Mouse (Mus musculus) right cerebral cortex, adult 2 months (tissue): ENCODE measurements around the gene Zfp148.
"Not testable (repeated sequence)": the region's sequence is repeated elsewhere in the genome, so short reads cannot be mapped to it uniquely, and the experiment has no call there.

Experiments used
- DNase-seq, 2 experiments: peaks; one replicate each; pipeline ENCODE4 v3.0.0; 2021 to 2022; ENCODE audit warnings: low spot score in 2 of 2

Zfp148 gene

GRCm38 (mm10) chr16:33381614-33382245 is 1.1 kb downstream of the Zfp148 start:
- peak in 1 of 2 experiments; percentile 30 for DNase-seq

DNA sequence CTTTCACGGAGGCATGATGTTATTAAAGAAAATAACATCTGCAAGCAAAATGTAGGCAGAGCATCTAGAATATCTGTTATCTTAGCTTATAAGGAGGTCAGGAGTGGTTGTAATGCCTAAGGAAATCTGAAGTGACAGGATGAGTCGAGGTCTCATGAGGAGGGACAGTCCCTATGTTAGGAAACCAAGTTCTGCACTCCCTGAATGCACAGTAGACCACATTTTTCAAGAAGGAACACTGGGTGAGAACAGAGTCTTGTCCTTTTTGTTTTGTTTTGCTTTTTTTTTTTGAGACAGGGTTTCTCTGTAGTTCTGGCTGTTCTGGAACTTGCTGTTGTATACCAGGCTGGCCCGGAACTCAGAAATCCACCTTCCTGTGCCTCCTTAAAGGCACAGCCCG is 1.7 kb downstream of the Zfp148 start:
- DNase-seq: no peak

- no peak for DNase-seq
Measured at GRCm38 (mm10) chr16:33383584-33383983, 2.9 kb downstream of the Zfp148 start.

DNA sequence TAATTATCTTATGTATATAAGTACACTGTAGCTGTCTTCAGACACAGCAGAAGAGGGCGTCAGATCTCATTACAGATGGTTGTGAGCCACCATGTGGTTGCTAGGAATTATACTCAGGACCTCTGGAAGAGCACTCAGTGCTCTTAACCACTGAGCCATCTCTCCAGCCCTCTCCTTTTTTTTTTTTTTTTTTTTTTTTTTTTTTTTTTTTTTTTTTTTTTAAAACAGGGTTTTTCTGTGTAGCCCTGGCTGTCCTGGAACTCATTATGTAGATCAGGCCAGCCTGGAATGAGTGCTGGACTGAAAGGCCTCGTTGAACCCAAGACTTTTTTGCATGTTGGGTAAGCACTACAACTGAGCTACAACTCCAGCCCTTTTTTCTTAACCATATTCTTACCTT is 3.4 kb downstream of the Zfp148 start:
- DNase-seq: not testable (repeated sequence)

DNA sequence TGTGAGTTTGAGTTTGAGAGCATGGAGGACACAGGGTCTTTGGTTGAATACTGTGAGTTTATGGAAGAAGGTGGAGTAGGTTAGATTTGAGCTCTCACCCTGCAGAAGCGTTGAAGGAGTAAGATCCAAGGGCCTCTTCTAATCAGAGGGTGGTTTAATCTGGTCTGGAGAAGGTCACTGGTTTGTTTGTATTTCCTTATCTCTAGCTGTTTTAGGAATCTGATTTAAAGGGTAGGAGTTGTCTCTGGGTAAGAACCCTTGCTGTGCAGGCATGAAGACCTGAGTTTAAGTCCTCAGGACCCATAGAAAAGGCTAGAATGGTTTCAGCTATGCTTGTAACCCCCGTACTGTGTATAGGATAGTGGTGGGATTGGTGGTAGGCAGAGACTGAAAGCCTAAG is 6.4 kb downstream of the Zfp148 start:
- DNase-seq: no peak

- DNase-seq: no peak
Measured at GRCm38 (mm10) chr16:33387420-33387819, 6.8 kb downstream of the Zfp148 start.

- DNase-seq: peak; percentile 31 to 43
Measured at GRCm38 (mm10) chr16:33399913-33400782, 19.5 kb downstream of the Zfp148 start.

- DNase-seq: no peak
Measured at GRCm38 (mm10) chr16:33400943-33401342, 20.3 kb downstream of the Zfp148 start.

GRCm38 (mm10) chr16:33403258-33403657 is 22.6 kb downstream of the Zfp148 start:
- no peak for DNase-seq

DNA sequence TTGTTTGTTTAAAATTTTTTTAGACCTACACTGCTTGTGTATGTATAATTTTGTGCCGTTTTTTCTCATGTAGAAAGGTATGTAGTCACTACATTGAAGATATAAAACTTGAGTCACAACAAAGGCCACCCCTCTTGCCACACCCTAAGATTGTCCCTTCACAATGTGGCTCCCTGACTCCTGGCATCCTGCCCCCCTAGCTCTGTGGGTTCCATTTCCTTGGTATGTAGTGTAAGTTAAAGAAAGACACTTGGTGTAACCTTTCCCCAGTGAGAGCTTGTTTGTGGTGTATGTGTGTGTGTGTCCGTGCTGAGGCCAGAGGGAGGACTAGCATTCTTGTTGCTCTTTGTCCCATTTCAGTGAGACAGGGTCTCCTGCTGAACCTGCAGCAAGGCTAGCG is 23.4 kb downstream of the Zfp148 start:
- no peak for DNase-seq

- DNase-seq: no peak
Measured at GRCm38 (mm10) chr16:33405487-33405886, 24.9 kb downstream of the Zfp148 start.

DNA sequence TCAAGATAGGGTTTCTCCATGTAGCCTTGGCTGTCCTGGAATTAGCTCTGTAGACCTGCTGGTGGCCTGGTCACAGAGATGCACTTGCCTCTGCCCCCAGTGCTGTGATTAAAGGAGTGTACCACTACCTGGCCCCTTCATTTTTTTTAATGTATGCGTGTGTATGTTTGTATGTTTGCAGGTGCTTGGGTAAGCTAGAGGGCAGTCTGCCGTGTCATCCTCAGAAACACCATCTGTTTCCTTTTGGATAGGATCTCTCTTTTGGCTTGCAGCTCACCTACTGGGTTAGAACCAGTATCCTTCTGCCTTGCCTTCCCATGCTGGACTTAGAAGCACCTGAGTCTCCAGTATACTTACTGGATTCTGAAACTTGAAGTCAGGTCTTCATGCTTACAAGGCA is 29.5 kb downstream of the Zfp148 start:
- no peak for DNase-seq

DNA sequence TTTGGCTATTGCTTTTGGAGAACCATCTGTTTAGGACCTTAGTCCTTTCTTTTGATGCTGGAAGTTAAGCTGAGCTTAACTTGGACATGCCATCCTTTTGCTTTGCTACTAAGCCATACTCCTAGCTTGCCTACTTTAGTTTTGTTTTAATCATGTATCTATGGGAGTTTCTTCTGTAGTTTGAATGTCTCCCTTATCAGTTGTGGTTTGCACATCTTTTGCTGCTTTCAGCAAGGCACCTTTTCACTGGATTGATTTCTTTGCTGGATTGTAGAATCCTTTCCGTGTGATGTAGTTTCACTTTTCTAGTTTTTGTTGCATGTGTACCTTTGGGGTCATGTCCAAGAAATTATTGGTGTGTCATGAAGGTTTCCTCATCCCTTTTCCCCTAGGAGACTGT is 30.0 kb downstream of the Zfp148 start:
- no peak for DNase-seq

DNA sequence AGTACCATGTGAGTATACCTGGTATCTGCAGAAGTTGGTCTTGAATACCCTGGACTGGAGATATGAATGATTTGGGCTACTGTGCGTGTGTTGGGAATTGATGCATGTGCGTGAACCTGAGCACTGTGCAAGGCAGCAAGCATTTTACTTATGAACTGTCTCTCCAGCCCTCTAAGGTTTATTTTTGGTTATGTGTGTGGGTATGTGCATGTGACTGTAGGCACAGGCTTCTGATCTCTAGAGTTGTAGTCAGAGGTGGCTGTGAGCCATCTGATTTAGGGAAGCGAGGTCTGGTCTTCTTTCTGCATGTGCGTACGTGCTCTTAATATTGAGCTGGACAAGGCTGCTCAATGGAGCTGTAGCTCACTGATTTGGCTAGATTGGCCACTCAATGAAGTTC is 33.6 kb downstream of the Zfp148 start:
- DNase-seq: peak in 1 of 2 experiments; percentile 40

DNA sequence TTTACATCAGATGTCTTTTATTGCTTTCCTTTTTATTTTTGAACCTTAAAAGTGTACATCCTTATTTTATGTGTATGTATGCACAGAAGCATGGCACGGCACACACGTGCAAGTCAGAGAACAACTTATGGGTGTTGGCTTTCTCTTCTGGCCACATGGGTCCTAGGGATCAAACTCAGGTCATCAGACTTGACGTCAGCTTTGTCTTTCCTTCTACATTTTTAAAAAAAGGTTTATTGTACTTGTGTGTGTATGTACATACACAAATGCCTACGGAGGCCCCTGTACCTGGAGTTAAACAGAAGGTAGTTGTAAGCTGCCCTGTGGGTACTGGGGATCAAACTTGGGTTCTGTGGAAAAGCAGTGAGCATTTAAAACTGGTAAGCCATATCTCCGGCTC is 35.0 kb downstream of the Zfp148 start:
- no peak for DNase-seq

DNA sequence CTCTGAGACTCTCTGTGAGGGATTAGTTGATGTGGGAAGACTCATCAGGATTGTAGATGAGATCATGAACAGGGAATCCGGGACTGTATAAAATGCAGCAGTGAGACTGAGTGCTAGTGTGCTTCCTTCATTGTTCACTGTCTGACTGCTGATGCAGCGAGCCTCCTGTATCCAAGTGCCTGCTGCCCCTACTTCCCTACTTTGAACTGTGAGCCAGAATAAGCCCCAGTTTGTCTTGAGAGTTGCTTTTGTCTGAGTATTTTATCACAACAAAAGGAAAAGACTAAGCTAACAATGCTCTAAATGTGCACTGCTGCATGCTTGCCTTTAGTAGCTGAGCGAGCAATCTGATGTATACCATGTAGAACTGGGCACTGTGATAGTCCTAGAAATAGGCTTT is 47.7 kb downstream of the Zfp148 start:
- DNase-seq: no peak

DNA sequence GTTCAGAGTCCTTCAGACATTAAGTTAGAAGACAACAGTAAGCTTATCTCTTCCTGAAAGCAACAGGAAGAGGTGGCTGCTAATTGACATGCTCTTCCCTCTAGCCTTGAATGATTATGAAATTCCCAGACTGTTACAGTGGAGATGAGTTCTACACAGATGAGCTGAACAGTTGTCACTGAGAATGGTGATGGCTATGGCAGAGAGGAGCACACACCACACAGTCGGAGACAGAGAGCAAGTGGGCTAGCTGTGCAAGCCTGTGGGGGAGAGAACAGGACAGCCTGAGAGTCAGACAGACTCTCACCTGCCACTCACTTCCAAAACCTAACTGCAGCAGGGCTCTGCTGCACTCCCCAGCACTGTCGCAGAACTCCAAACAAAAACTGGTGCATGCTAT is 51.0 kb downstream of the Zfp148 start:
- no peak for DNase-seq

GRCm38 (mm10) chr16:33441065-33441464 is 60.4 kb downstream of the Zfp148 start:
- no peak for DNase-seq

- DNase-seq: no peak
Measured at GRCm38 (mm10) chr16:33446830-33447229, 66.2 kb downstream of the Zfp148 start.

DNA sequence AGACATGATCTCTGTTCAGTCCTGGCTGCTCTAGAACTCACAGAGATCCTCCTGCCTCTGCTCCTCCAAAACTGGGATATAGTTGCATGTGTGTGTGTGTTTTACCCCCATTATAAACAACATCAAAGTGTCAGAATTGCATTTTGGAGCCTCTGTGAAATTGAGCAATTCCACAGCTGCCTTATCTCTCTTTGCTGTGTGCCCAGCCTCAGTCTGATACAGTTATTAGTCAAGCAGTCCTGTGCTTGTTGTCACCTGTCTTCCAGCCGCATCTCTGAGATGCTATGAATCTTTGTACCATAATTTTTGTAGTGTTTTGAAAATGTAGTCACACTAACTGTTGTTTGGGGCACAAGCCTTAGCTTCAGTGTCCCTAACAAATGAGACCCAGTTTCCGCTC is 73.2 kb downstream of the Zfp148 start:
- no peak for DNase-seq

DNA sequence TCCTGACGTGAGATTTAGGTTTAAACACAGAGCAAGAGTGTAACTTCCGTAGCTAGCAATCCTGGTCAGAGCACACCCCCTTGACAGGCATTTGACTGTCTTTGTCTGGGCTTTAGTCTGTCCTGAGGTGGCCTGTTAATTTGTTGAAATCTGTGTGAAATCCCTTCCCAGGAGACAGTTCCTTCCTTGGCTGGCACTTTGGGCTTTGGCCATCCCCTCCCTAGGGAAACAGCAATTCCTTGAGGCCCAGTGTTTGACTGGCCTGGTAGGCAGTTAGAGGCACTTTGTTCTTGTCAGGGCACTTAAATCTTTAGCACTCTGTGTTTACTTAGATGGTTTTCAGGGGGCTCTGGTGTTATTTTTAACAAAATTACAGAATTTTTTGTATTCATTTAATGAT is 73.7 kb downstream of the Zfp148 start:
- no peak for DNase-seq

DNA sequence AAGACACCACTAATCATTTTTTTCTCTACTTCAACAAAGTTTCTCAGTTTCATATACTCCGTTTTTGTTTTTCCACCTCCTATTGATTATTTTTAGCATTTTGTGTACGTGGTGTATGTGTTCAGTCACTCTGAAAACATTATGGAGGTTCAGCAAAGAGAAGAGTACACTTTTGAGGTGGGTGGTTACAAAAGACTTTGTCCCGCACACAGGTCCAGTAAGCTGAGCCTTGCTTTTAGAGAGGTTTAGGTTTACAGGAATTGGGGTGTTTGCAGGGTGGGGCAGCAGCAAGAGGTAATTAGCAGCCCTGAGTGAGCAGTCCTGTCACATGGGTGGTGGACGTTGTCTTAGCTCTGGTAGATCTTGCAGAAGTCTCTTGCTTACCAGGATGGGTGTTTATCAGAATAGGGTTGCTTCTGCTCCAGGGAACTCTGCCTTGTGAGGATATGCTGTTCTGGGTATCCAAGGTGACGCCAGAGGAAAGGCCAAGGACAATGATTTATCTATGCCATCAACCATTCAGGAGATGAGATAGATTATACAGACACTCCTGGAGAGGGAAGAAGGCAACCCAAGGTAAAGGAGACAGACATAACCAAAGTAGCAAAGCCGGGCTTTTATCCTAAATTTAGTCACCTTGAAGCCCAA is 74.8 kb downstream of the Zfp148 start:
- no peak for DNase-seq

GRCm38 (mm10) chr16:33459101-33459500 is 78.5 kb downstream of the Zfp148 start:
- no peak for DNase-seq
